Comparison of ENCODE assay signal across 13 mouse cellular contexts in genomic region chr11:101587676-101588075, GRCm38 (mm10). TPM values are rescaled to one million over a fixed set of nuclear protein-coding genes. Genes with fewer than 3 reads are reported as not detected.
DNase-seq lines count a peak whose midpoint lies in the region; ATAC-seq and TF ChIP-seq lines count a peak whose summit lies in the region.
"Had no signal": no experiment of that assay in that cellular context is flagged by ENCODE, and none has a peak within 500 bp of the region (broad histone marks: within the 10 kb centered on the region; RNA-seq: fewer than 3 reads in every experiment).

No protein-coding gene starts in this region.

- no peak for ATAC-seq in kidney, embryonic 14.5 days (ENCODE audit: low FRiP score, low TSS enrichment)
- ATAC-seq in megakaryocyte progenitor cell, adult 5-6 weeks (replicated peaks; ENCODE audit: poor library complexity) = peak; percentile 54

- peaks cover 13% of the 10 kb centered on the region for H3K4me1 ChIP-seq in kidney, adult 2 months (ENCODE audit: control insufficient read depth, insufficient read depth, low read length)
- no peaks in the 10 kb centered on the region for H3K4me1 ChIP-seq in kidney, embryonic 14.5 days (ENCODE audit: control insufficient read depth, insufficient read depth, low read length)
- H3K4me1 ChIP-seq: forebrain, embryonic 10.5 days; limb, embryonic 15.5 days had no signal

- TF ChIP-seq POLR2A in kidney, adult 2 months (IDR thresholded peaks at IDR 0.05; ENCODE audit: low read depth, low read length) = no peak

- no peak for TF ChIP-seq CTCF in kidney, adult 2 months (conservative IDR thresholded peaks at IDR 0.05; ENCODE audit: insufficient read depth, insufficient read length, low read depth, low read length)

- H3K36me3 ChIP-seq in kidney, adult 2 months (ENCODE audit: control insufficient read depth, insufficient read depth, low read length) = peaks cover 7% of the 10 kb centered on the region; the same call in 1 of the 2 replicates
- H3K36me3 ChIP-seq in kidney, embryonic 14.5 days (ENCODE audit: control insufficient read depth, insufficient read depth, low read length) = no peaks in the 10 kb centered on the region; the same call in 1 of the 2 replicates
- H3K36me3 ChIP-seq: forebrain, embryonic 10.5 days had no signal

- H3K4me2 ChIP-seq in kidney, embryonic 14.5 days (replicated peaks; ENCODE audit: low read depth, low read length) = no peak overlapping the region
- H3K4me2 ChIP-seq: limb, embryonic 15.5 days had no signal

- H3K9ac ChIP-seq in kidney, embryonic 14.5 days (ENCODE audit: low read depth, low read length) = no peak overlapping the region
- H3K9ac ChIP-seq: limb, embryonic 15.5 days had no signal

- no peaks in the 10 kb centered on the region for H3K27me3 ChIP-seq in kidney, adult 2 months (replicated peaks; ENCODE audit: control insufficient read depth, insufficient read depth, low read length)
- no peaks in the 10 kb centered on the region for H3K27me3 ChIP-seq in kidney, embryonic 14.5 days (ENCODE audit: control insufficient read depth, insufficient read depth, low read length)
- H3K27me3 ChIP-seq: limb, embryonic 15.5 days had no signal

- H3K4me3 ChIP-seq in kidney, adult 2 months (ENCODE audit: insufficient read depth, low read depth, low read length) = no peak overlapping the region
- no peak overlapping the region for H3K4me3 ChIP-seq in kidney, embryonic 14.5 days (ENCODE audit: low read length)
- H3K4me3 ChIP-seq: forebrain, embryonic 10.5 days; limb, embryonic 15.5 days had no signal

- WGBS in kidney, adult 2 months = 77% methylated on average over 10 of the region's 10 CpGs
- 90% methylated on average over 10 of the region's 10 CpGs for WGBS in kidney, embryonic 14.5 days

- peak; percentile 44 for DNase-seq in kidney, adult 2 months
- peak; percentile 77 for DNase-seq in MN1 (ENCODE audit: low spot score)
- DNase-seq in frontal cortex, postnatal 36 days (ENCODE audit: low spot score in 2 of 2) = peak; percentile 61 to 80
- DNase-seq in spleen, adult 12 weeks (ENCODE audit: low spot score) = no peak
- no peak for DNase-seq in thymus, postnatal 36 days
- DNase-seq in spleen, adult 18-20 months = no peak
- DNase-seq: kidney, adult 18-20 months; thymus, postnatal 14 days had no signal

- H3K9me3 ChIP-seq in kidney, embryonic 14.5 days (ENCODE audit: control insufficient read depth, low read length) = no peaks in the 10 kb centered on the region
- H3K9me3 ChIP-seq: forebrain, embryonic 10.5 days; limb, embryonic 15.5 days had no signal

- peak overlapping the region; percentile 84 for H3K27ac ChIP-seq in kidney, adult 2 months (ENCODE audit: insufficient read depth, low read depth, low read length)
- no peak overlapping the region for H3K27ac ChIP-seq in kidney, embryonic 14.5 days (ENCODE audit: low read depth, low read length)
- H3K27ac ChIP-seq: forebrain, embryonic 10.5 days; limb, embryonic 15.5 days had no signal

RNA-seq across cellular contexts. Expression of gene Tmem106a, which starts 5.6 kb away (rescaled TPM):
- 392 and 429 TPM in 2 replicates for polyA plus RNA-seq in kidney, adult 2 months (2012; rRNA removed)
- polyA plus RNA-seq in kidney, embryonic 14.5 days (2014; fragmentation: Nextera tagmentation; extraction: Ambion mirVana) = 3.8 and 4.8 TPM in 2 replicates
- 2.7 and 3.7 TPM in 2 replicates for total RNA-seq in megakaryocyte progenitor cell, adult 5-6 weeks (2015)
- total RNA-seq in megakaryocyte progenitor cell, adult 5-6 weeks (2017) = 1.2 and 5.0 TPM in 2 replicates

RNA-seq across cellular contexts. Expression of gene Gm11634, which starts 11.4 kb away (rescaled TPM):
- polyA plus RNA-seq in kidney, adult 2 months (2012; rRNA removed) = not detected in 2 replicates
- polyA plus RNA-seq in kidney, embryonic 14.5 days (2014; fragmentation: Nextera tagmentation; extraction: Ambion mirVana) = not detected in 2 replicates
- total RNA-seq in megakaryocyte progenitor cell, adult 5-6 weeks (2015) = not detected in 2 replicates
- total RNA-seq in megakaryocyte progenitor cell, adult 5-6 weeks (2017) = not detected in 2 replicates
- polyA plus RNA-seq: forebrain, embryonic 10.5 days; heart, embryonic 16.5 days; limb, embryonic 15.5 days had no signal

RNA-seq across cellular contexts. Expression of gene Nbr1, which starts 35.7 kb away (rescaled TPM):
- 107 and 134 TPM in 2 replicates for polyA plus RNA-seq in kidney, adult 2 months (2012; rRNA removed)
- polyA plus RNA-seq in kidney, embryonic 14.5 days (2014; fragmentation: Nextera tagmentation; extraction: Ambion mirVana) = 30.8 and 63.9 TPM in 2 replicates
- 28.1 and 33.7 TPM in 2 replicates for total RNA-seq in megakaryocyte progenitor cell, adult 5-6 weeks (2015)
- total RNA-seq in megakaryocyte progenitor cell, adult 5-6 weeks (2017) = 40.9 and 46.7 TPM in 2 replicates

RNA-seq across cellular contexts. Expression of gene Brca1, which starts 35.9 kb away (rescaled TPM):
- 0.12 and 0.16 TPM in 2 replicates for polyA plus RNA-seq in kidney, adult 2 months (2012; rRNA removed)
- 8.7 and 22.0 TPM in 2 replicates for polyA plus RNA-seq in kidney, embryonic 14.5 days (2014; fragmentation: Nextera tagmentation; extraction: Ambion mirVana)
- total RNA-seq in megakaryocyte progenitor cell, adult 5-6 weeks (2015) = 25.1 and 31.4 TPM in 2 replicates
- total RNA-seq in megakaryocyte progenitor cell, adult 5-6 weeks (2017) = 36.0 and 47.2 TPM in 2 replicates

RNA-seq across cellular contexts. Expression of gene Rdm1, which starts 39.3 kb away (rescaled TPM):
- polyA plus RNA-seq in kidney, adult 2 months (2012; rRNA removed) = 41.0 and 45.7 TPM in 2 replicates
- 31.6 and 35.8 TPM in 2 replicates for polyA plus RNA-seq in kidney, embryonic 14.5 days (2014; fragmentation: Nextera tagmentation; extraction: Ambion mirVana)
- 9.8 and 12.7 TPM in 2 replicates for total RNA-seq in megakaryocyte progenitor cell, adult 5-6 weeks (2015)
- total RNA-seq in megakaryocyte progenitor cell, adult 5-6 weeks (2017) = 13.2 and 13.7 TPM in 2 replicates

Comparison
In these comparisons a context has a peak if more than half of its experiments do, and no peak if none do; other contexts are left out.
1. RNA of gene Tmem106a, which starts 5.6 kb away (polyA plus RNA-seq): 392 to 429 TPM in kidney, adult 2 months; 3.8 to 4.8 TPM in kidney, embryonic 14.5 days; every median in the first group is over 10 times any median in the second.
2. DNase-seq: peak in kidney, adult 2 months (single experiment), MN1 (single experiment) and frontal cortex, postnatal 36 days (2 of 2); none in spleen, adult 12 weeks (single experiment), thymus, postnatal 36 days (0 of 2) and spleen, adult 18-20 months (0 of 2).